Mouse (Mus musculus): Measurements from ENCODE around the gene Alkbh7.

Gene Alkbh7

GRCm38 (mm10) chr17:56997029-56997667 is at the start of gene Alkbh7:
Gene Alkbh7 (plus strand): TSS chr17:56997339.
- peak; percentile 98 to 99 for DNase-seq (ENCODE audit: inconsistent age in 2 of 2, low spot score in 1 of 2)

DNA sequence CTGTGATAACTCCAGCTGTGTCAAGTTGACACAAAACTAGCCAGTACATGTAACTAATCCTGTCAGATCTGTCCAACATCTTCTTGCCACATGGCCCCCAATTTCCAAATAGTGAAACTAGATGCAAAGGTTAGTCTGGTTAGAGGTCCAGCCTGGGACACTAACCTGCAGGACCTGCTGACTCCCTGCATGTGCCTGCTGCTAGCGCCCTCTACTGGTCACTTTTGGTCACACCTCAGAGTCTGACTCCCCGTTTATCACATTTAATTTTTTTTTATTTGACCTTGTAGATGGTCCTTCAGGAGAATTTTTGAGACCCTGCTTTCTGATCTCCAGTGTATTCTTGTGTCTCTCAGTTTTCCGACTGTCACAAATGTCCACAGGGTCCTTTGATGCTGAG is 46.2 kb upstream of the Alkbh7 start:
- DNase-seq (ENCODE audit: inconsistent age in 2 of 2, low spot score in 1 of 2) = peak; percentile 62 to 90

DNA sequence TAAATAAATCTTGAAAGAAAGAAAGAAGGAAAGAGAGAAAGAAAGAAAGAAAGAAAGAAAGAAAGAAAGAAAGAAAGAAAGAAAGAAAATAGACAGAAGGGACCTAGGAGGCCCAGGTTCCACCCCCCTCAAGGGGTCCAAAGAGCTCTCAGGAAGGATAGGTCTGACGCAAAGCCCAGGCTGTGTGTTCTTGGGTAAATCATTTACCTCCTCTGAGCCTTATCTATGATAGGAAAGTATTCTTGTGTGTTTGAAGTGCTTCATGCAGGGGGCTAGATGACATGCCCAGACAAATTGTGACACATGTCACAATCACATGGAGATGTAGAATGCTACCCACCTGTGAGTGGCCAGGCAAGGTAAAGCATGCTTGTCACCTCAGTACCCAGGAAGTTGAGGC is 44.5 kb upstream of the Alkbh7 start:
- no peak for DNase-seq (ENCODE audit: inconsistent age in 2 of 2, low spot score in 1 of 2)

- no peak for DNase-seq (ENCODE audit: inconsistent age in 2 of 2, low spot score in 1 of 2)
Observed at GRCm38 (mm10) chr17:56954871-56955270, 42.3 kb upstream of the Alkbh7 start.

- peak in 1 of 2 experiments; percentile 48 for DNase-seq (ENCODE audit: inconsistent age in 2 of 2, low spot score in 1 of 2)
Observed at GRCm38 (mm10) chr17:56957763-56958429, 39.2 kb upstream of the Alkbh7 start.

- DNase-seq (ENCODE audit: inconsistent age in 2 of 2, low spot score in 1 of 2) = no peak
Observed at GRCm38 (mm10) chr17:56958667-56959066, 38.5 kb upstream of the Alkbh7 start.

- DNase-seq (ENCODE audit: inconsistent age in 2 of 2, low spot score in 1 of 2) = no peak
Observed at GRCm38 (mm10) chr17:56961880-56962279, 35.3 kb upstream of the Alkbh7 start.

DNA sequence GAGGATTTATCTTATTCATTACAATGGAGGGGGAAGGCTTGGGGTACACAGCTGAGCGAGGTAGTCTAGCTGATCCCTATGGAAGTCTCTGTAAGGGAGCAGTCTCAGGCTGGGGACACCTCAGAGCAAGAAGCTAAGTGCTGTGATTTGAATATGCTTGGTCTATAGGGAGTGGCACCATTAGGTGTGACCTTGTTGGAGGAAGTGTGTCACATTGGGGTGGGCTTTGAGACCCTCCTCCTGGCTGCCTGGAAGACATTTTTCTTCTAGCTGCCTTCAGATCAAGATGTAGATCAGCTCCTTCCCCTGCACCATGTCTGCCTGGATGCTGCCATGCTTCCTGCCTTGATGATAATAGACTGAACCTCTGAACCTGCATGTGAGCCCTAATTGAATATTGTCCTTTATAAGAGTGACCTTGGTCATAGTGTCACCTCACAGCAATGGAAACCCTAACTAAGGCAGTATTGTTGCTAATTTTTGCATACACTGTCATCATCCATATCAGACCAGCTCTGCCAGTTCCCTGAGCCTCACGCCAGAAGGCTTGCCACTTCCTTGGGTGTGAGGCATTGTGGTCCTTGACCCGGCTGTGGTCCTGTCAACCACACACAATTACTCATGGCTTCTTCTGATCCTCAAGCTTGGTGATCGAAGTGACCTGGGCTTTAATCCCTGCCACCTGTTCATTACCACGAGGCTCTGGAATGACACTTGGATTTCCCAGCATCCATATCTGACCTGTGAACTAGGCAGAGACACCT is 34.3 kb upstream of the Alkbh7 start:
- peak in 1 of 2 experiments; percentile 70 for DNase-seq (ENCODE audit: inconsistent age in 2 of 2, low spot score in 1 of 2)

GRCm38 (mm10) chr17:56963646-56964045 is 33.5 kb upstream of the Alkbh7 start:
- no peak for DNase-seq (ENCODE audit: inconsistent age in 2 of 2, low spot score in 1 of 2)

GRCm38 (mm10) chr17:56969321-56969720 is 27.8 kb upstream of the Alkbh7 start:
- DNase-seq (ENCODE audit: inconsistent age in 2 of 2, low spot score in 1 of 2) = peak; percentile 58 to 77

GRCm38 (mm10) chr17:56970081-56970480 is 27.1 kb upstream of the Alkbh7 start:
- no peak for DNase-seq (ENCODE audit: inconsistent age in 2 of 2, low spot score in 1 of 2)

DNA sequence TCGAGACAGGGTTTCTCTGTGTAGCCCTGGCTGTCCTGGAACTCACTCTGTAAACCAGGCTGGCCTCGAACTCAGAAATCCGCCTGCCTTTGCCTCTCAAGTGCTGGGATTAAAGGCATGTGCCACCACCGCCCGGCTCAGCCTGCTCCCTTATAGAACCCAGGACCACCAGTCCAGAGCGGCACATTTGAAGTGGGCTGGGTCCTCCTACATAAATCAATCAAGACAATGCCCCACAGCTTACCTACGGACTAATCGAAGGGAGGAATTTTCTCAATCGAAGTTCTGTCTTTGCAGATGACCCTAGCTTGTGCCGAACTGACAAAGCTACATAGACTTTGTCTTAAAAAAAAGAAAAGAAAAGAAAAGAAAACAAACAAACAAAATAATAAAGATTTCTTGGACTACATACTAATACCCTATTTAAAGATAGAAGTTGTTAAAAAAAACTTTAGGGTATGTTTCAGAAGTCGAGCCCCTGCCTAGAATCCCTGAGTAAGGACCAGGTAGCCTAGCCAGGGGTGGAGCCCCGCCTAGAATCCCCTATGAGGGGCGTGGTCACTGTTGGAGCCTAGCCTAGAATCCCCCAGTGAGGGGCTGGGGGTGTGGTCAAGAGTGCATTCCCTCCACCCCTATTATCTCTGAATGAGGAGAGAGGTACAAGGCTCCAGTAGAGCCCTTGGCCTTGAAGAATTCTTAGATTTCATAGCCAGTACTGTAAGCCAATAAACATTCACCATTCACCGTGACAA is 23.0 kb upstream of the Alkbh7 start:
- no peak for DNase-seq (ENCODE audit: inconsistent age in 2 of 2, low spot score in 1 of 2)

- DNase-seq (ENCODE audit: inconsistent age in 2 of 2, low spot score in 1 of 2) = peak in 1 of 2 experiments; percentile 75
Observed at GRCm38 (mm10) chr17:56974708-56975240, 22.4 kb upstream of the Alkbh7 start.

GRCm38 (mm10) chr17:56975391-56975790 is 21.7 kb upstream of the Alkbh7 start:
- DNase-seq (ENCODE audit: inconsistent age in 2 of 2, low spot score in 1 of 2) = no peak

GRCm38 (mm10) chr17:56976531-56977390 is 20.4 kb upstream of the Alkbh7 start:
- no peak for DNase-seq (ENCODE audit: inconsistent age in 2 of 2, low spot score in 1 of 2)

DNA sequence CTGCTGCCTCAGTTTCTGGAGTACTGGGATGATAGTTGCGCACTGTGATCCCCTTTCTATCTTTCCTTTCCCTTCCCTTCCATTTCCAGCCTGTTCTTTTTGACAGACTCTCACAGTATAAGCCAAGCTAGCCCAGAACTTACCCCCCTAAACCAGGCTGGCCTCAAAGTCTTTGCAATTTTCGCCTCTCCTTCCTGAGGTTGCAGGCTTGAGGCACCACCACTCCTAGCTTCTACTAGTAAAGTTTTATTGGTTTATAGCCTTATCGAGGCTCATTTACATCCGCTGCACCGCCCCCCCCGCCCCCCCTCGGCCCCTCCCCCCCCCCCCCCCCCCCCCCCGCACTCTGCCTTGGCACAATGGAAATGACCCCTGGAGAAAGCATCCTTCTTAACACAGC is 17.6 kb upstream of the Alkbh7 start:
- DNase-seq (ENCODE audit: inconsistent age in 2 of 2, low spot score in 1 of 2) = no peak

- no peak for DNase-seq (ENCODE audit: inconsistent age in 2 of 2, low spot score in 1 of 2)
Observed at GRCm38 (mm10) chr17:56981049-56981448, 16.1 kb upstream of the Alkbh7 start.

DNA sequence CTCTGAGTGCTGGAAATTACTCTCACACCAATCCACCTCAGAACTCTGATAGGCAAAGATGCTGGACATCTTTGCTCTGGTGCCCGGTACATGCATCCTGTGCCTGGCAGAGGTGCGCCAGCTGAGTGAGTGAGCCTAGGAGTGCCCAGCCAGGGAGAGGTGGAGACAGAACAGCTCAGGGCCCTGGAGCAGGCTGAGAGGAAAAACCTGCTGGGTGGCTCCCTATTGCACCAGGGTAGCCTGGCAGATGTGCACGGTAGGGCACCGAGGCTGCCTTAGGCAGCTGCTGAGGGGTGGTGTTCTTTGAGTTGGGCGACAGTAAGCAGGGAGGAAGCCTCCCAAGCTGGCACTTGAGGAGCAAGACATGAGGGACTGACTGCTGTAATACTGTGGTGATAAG is 15.1 kb upstream of the Alkbh7 start, which contains the start of gene Acer1:
Acer1 (minus strand) TSS at position 114 of the 400 bp plus-strand sequence.
- no peak for DNase-seq (ENCODE audit: inconsistent age in 2 of 2, low spot score in 1 of 2)

DNA sequence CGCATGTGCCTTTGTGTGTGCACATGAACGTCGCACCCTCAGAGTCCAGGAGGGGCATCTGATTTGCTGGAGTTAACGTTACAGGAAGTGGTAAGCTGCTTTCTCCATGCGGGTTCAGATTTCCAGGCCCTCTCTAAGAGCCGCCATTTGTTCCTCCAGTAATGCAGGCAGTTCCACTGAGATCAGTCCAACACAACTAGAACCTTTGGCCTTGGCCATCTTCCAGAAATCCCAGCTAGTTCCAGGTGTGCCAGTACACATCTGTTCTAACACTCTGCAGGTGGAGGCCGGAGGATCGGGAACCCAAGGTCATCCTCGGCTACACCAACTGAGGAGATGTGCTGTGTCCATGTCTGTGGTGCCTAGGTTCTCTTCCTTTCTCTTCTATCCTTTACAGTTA is 12.3 kb upstream of the Alkbh7 start:
- DNase-seq (ENCODE audit: inconsistent age in 2 of 2, low spot score in 1 of 2) = no peak

DNA sequence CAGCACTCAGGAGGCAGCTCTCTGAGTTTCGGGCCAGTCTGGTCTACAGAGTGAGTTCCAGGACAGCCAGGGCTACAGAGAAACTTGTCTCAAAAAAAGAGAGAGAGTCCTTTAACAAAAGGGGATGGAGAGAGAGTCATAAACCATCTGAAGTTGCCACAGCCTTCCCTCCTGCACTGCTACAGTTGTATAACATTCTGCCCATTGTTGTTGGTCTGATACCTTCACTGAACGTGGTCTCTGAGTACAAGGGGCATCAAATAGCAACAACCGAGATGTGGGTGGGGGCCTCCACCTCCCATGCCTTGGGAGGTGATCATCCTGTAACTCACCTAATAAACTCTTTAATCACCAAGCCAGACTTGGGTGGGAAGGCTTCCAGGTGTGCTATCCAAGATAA is 11.5 kb upstream of the Alkbh7 start:
- no peak for DNase-seq (ENCODE audit: inconsistent age in 2 of 2, low spot score in 1 of 2)

Measured in adrenal gland, adult (tissue).